Comparison of ENCODE assay signal across 26 mouse cellular contexts in genomic region chr11:68641361-68641760, GRCm38 (mm10). TPM values are rescaled to one million over a fixed set of nuclear protein-coding genes. Genes with fewer than 3 reads are reported as not detected.
DNase-seq lines count a peak whose midpoint lies in the region.
"Had no signal": no experiment of that assay in that cellular context is flagged by ENCODE, and none has a peak within 500 bp of the region (broad histone marks: within the 10 kb centered on the region; RNA-seq: fewer than 3 reads in every experiment).

No protein-coding gene starts in this region.

- H3K36me3 ChIP-seq in heart, embryonic 10.5 days, result no peaks in the 10 kb centered on the region
- H3K36me3 ChIP-seq: embryonic facial prominence, embryonic 13.5 days; embryonic facial prominence, embryonic 15.5 days; forebrain, embryonic 10.5 days; forebrain, embryonic 12.5 days had no signal

- no peaks in the 10 kb centered on the region for H3K27me3 ChIP-seq in heart, embryonic 10.5 days (ENCODE audit: insufficient read depth, poor library complexity, severe bottlenecking)
- H3K27me3 ChIP-seq: embryonic facial prominence, embryonic 13.5 days; embryonic facial prominence, embryonic 15.5 days; forebrain, embryonic 12.5 days; Patski had no signal

- no peak overlapping the region for H3K4me3 ChIP-seq in heart, embryonic 10.5 days
- H3K4me3 ChIP-seq: embryonic facial prominence, embryonic 13.5 days; embryonic facial prominence, embryonic 15.5 days; erythroblast, embryonic 14.5 days; forebrain, embryonic 10.5 days; forebrain, embryonic 12.5 days had no signal

- peaks cover 44% of the 10 kb centered on the region for H3K4me1 ChIP-seq in heart, embryonic 10.5 days
- H3K4me1 ChIP-seq: forebrain, embryonic 12.5 days had no signal

- peak; percentile 58 for DNase-seq in adrenal gland, adult 2 months
- DNase-seq in adrenal gland, postnatal 10 days, result no peak
- no peak for DNase-seq in heart, embryonic 10.5 days (ENCODE audit: low spot score)
- DNase-seq in heart, adult 11 months, result no peak
- peak; percentile 47 for DNase-seq in 3T3-L1 (ENCODE audit: low read depth, low spot score)
- DNase-seq in adipocyte (ENCODE audit: low spot score), result peak; percentile 22
- DNase-seq in layer of hippocampus, adult 9-10 months (ENCODE audit: low spot score), result no peak
- DNase-seq: adrenal gland, adult 8-10 months; cerebellum, adult 11 months; cerebellum, adult 18-20 months; cerebellum, adult 8-10 months; cerebellum, adult 9-11 months; cerebellum, postnatal 14 days; cerebellum, postnatal 36 days; embryo, embryonic 11 days had no signal

- 0 out of 2 replicates have a peak overlapping the region, but pooled peaks have one; percentile 23 for H3K27ac ChIP-seq in heart, embryonic 10.5 days
- H3K27ac ChIP-seq: embryonic facial prominence, embryonic 13.5 days; embryonic facial prominence, embryonic 15.5 days; forebrain, embryonic 10.5 days; forebrain, embryonic 12.5 days had no signal

- 79% methylated on average over 5 of the region's 5 CpGs for WGBS in heart, embryonic 10.5 days

- H3K9me3 ChIP-seq in heart, embryonic 10.5 days, result no peaks in the 10 kb centered on the region
- H3K9me3 ChIP-seq: embryonic facial prominence, embryonic 13.5 days; embryonic facial prominence, embryonic 15.5 days; forebrain, embryonic 10.5 days; forebrain, embryonic 12.5 days had no signal

RNA-seq across cellular contexts. Expression of gene Myh10, which starts 50.0 kb away (rescaled TPM):
- total RNA-seq in adrenal gland, adult 2 months (2021), result 10 to 100 TPM; 31.8 to 43.8 TPM
- 9.4 and 10.1 TPM in 2 replicates for polyA plus RNA-seq in adrenal gland, adult 2 months (2012; rRNA removed)
- total RNA-seq in adrenal gland, postnatal 10 days (2021), result 10 to 100 TPM; 38.9 to 48.6 TPM
- 181 and 184 TPM in 2 replicates for polyA plus RNA-seq in heart, embryonic 10.5 days (2016; fragmentation: Nextera tagmentation; extraction: Ambion mirVana)

RNA-seq across cellular contexts. Expression of gene Ccdc42, which starts 54.5 kb away (rescaled TPM):
- not detected for total RNA-seq in adrenal gland, adult 2 months (2021)
- polyA plus RNA-seq in adrenal gland, adult 2 months (2012; rRNA removed), result not detected in 2 replicates
- under 1 TPM in 1 of 2 experiments, not detected in 1; 0.72 TPM for total RNA-seq in adrenal gland, postnatal 10 days (2021)
- 0.80 and 1.5 TPM in 2 replicates for polyA plus RNA-seq in heart, embryonic 10.5 days (2016; fragmentation: Nextera tagmentation; extraction: Ambion mirVana)
- total RNA-seq: adrenal gland, adult 8-10 months; common myeloid progenitor, adult 5-6 weeks; ES-E14; MEL had no signal
- polyA plus RNA-seq: activated CD4-positive, CD25-positive, alpha-beta regulatory T cell, adult 4 months; C2C12; embryonic facial prominence, embryonic 13.5 days; embryonic facial prominence, embryonic 15.5 days; erythroblast, embryonic 14.5 days; Patski had no signal

Comparison
In these comparisons a context has a peak if more than half of its experiments do, and no peak if none do; other contexts are left out.
1. DNase-seq: peak in adrenal gland, adult 2 months (single experiment), 3T3-L1 (single experiment) and adipocyte (single experiment); none in adrenal gland, postnatal 10 days (single experiment), heart, embryonic 10.5 days (single experiment), heart, adult 11 months (single experiment) and layer of hippocampus, adult 9-10 months (single experiment).